Mouse (Mus musculus) thymus, adult 2 months (tissue): Measurements from ENCODE around the gene Mrpl52.

Experiments used
- CTCF ChIP-seq: fragments of 200-500 bp; IDR thresholded peaks from 2 replicates; pipeline ENCODE4 v1.5.1; 2012; ENCODE audit warnings: mild to moderate bottlenecking, control low read depth, low read length, moderate library complexity, borderline replicate concordance; ENCODE audit not compliant: control insufficient read depth, poor library complexity, insufficient read depth; ENCODE audit errors: extremely low read depth
- POLR2A ChIP-seq: fragments of 200-500 bp; IDR thresholded peaks from 2 replicates; pipeline ENCODE4 v1.6.1; 2012; ENCODE audit warnings: mild to moderate bottlenecking, low read length, control low read depth, moderate library complexity; ENCODE audit not compliant: control insufficient read depth, poor library complexity, insufficient read depth; ENCODE audit errors: extremely low read depth

GRCm38 (mm10) chr14:54409057-54409645, 17.6 kb upstream of the Mrpl52 start:
- TF ChIP-seq CTCF, result no peak
- TF ChIP-seq POLR2A, result no peak
